Mouse (Mus musculus) liver, embryonic 16.5 days (tissue): Measurements from ENCODE around the gene Gnat1. TPM values are rescaled to one million over a fixed set of nuclear protein-coding genes. Genes with fewer than 3 reads are reported as not detected.

Source experiments
- ATAC-seq: fragments of 200-750 bp; cut with Nextera tagmentation; 2 replicates; pipeline ENCODE4 v1.8.0; 2017; ENCODE audit warnings: low read depth, mild to moderate bottlenecking, moderate number of reproducible peaks, moderate library complexity
- H3K27ac ChIP-seq: fragments of 300-500 bp; sonication (generic); 2 replicates; pipeline ENCODE4 v1.5.1; 2014; ENCODE audit warnings: mild to moderate bottlenecking, low read length
- H3K27me3 ChIP-seq: fragments of 300-500 bp; sonication (generic); 2 replicates; pipeline ENCODE4 v1.6.1; 2014; ENCODE audit warnings: low read depth, low read length, mixed read lengths; ENCODE audit not compliant: control insufficient read depth, insufficient read depth
- H3K36me3 ChIP-seq: fragments of 300-500 bp; sonication (generic); 2 replicates; pipeline ENCODE4 v1.6.1; 2014; ENCODE audit warnings: mild to moderate bottlenecking; ENCODE audit not compliant: control insufficient read depth, insufficient read depth
- H3K4me1 ChIP-seq: fragments of 300-500 bp; sonication (generic); 2 replicates; pipeline ENCODE4 v1.6.1; 2014; ENCODE audit warnings: low read depth, low read length, mixed read lengths; ENCODE audit not compliant: control insufficient read depth
- H3K4me2 ChIP-seq: fragments of 300-500 bp; sonication (generic); 2 replicates; pipeline ENCODE4 v1.6.1; 2014; ENCODE audit warnings: low read depth, low read length, mixed read lengths
- H3K4me3 ChIP-seq: fragments of 300-500 bp; sonication (generic); 2 replicates; pipeline ENCODE4 v1.5.1; 2014; ENCODE audit warnings: low read depth, mild to moderate bottlenecking, low read length
- H3K9ac ChIP-seq: fragments of 300-500 bp; sonication (generic); 2 replicates; pipeline ENCODE4 v1.6.1; 2014; ENCODE audit warnings: low read depth, low read length
- H3K9me3 ChIP-seq: fragments of 300-500 bp; sonication (generic); replicated peaks from 2 replicates; pipeline ENCODE4 v1.6.1; 2016; ENCODE audit warnings: low read length; ENCODE audit not compliant: control insufficient read depth
- WGBS: fragments of 180-500 bp; shearing (Covaris S2); extraction: QIAGEN DNeasy Blood & Tissue Kit; methylation state at CpG from one replicate; pipeline ENCODE4 v1.1.7; 2014; ENCODE audit not compliant: insufficient replicate concordance; 5-methylcytosine and 5-hydroxymethylcytosine counted together
- polyA plus RNA-seq: library from polyadenylated mRNA; unstranded; fragments of >200 nt; fragmentation: Nextera tagmentation; extraction: Ambion mirVana; gene quantifications from 2 replicates; pipeline ENCODE4 v1.2.1, GENCODE M21; 2015

Gene Gnat1
- polyA plus RNA-seq, 1 experiment from 2014 or later: 1.1 TPM

DNA sequence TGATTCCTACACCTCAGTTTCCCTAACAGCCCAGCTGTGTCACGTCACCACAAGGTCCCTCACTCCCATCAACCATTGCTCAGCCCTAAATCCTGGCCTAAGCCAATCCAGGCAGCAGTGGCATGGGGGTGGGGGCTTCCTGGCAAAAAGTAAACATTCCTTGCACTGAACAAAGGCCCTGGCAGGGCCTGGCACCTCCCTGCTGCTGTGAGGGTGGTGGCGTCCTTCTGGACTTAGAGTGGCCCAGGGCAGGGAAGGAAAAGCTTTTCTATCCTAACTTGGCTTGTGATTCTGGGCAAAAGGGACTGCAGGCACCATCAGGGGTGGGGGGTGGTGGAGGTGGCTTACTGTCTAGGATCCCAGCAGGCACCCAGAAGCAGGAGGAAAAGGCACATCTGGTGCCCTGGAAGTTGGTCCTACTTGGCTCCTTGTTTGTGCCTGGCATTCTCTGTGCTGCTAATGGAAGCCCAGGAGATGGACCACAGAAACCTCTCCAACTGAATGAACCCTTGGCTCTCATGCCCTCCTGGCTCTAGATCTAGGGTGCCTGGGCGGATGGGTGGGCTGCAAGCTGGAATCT, 23.2 kb upstream of the Gnat1 start:
- ATAC-seq: no peak
- peaks cover 29% of the 10 kb centered on the region for H3K27me3 ChIP-seq
- no peaks in the 10 kb centered on the region for H3K9me3 ChIP-seq
- no peak overlapping the region for H3K4me3 ChIP-seq
- no peak overlapping the region for H3K9ac ChIP-seq
- whole genome bisulfite sequencing: 63% methylated on average over 3 of the region's 3 CpGs
- no peaks in the 10 kb centered on the region for H3K4me1 ChIP-seq
- H3K36me3 ChIP-seq: no peaks in the 10 kb centered on the region
- no peak overlapping the region for H3K27ac ChIP-seq
- H3K4me2 ChIP-seq: no peak overlapping the region

DNA sequence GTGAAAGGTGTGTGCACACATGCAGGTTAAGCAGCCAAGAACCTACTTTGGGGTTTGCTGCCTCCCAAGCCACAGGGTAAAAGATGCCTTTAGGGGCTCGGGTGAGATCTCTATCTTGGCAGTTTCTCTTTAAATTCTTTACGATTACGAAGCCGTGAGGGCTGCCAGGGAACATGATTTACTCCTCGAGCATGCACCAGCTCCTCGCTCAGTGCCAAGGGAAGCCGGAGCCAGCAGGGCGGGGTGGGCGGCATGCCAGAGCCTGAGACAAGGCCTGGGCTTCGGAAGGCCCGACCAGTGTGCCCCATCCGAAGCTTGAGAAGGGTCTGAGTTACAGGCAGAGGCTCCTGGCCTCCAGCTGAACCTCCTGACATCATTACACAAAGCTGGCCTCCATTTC, 22.1 kb upstream of the Gnat1 start:
- ATAC-seq: no peak
- Histone ChIP-seq H3K9ac (no peak overlapping the region), H3K9me3 (no peaks in the 10 kb centered on the region), H3K36me3 (no peaks in the 10 kb centered on the region), H3K27ac (no peak overlapping the region), H3K4me3 (no peak overlapping the region), H3K27me3 (peaks cover 18% of the 10 kb centered on the region), H3K4me2 (no peak overlapping the region), H3K4me1 (no peaks in the 10 kb centered on the region)
- WGBS: 65% methylated on average over 12 of the region's 12 CpGs

DNA sequence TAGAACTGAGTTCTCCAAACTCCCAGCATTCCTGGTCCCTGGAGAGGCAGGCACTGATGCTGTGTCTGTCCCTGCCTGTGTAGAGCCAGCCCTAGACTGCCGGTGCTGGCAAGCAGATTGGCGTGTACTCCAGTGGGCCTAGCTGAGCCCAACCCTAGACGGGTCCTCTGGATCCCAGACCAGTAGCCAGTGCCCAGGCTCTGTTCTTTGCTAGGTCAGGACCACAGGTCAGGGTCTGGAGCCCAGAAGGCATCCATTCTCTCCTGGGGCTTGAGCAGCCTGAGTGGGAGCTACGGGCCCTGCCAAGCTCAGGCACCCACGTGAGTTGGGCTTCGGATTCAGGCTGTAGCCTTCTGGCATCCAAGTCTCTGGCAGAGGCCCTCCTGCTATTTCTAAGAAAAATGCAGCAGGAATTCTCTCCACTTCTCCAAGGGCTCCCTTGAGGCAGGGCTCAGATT, 20.6 kb upstream of the Gnat1 start:
- Histone ChIP-seq H3K9ac (no peak overlapping the region), H3K27ac (no peak overlapping the region), H3K36me3 (no peaks in the 10 kb centered on the region), H3K27me3 (peaks cover 3% of the 10 kb centered on the region), H3K4me2 (no peak overlapping the region), H3K9me3 (no peaks in the 10 kb centered on the region), H3K4me1 (no peaks in the 10 kb centered on the region), H3K4me3 (no peak overlapping the region)
- 61% methylated on average over 6 of the region's 6 CpGs for WGBS
- no peak for ATAC-seq

DNA sequence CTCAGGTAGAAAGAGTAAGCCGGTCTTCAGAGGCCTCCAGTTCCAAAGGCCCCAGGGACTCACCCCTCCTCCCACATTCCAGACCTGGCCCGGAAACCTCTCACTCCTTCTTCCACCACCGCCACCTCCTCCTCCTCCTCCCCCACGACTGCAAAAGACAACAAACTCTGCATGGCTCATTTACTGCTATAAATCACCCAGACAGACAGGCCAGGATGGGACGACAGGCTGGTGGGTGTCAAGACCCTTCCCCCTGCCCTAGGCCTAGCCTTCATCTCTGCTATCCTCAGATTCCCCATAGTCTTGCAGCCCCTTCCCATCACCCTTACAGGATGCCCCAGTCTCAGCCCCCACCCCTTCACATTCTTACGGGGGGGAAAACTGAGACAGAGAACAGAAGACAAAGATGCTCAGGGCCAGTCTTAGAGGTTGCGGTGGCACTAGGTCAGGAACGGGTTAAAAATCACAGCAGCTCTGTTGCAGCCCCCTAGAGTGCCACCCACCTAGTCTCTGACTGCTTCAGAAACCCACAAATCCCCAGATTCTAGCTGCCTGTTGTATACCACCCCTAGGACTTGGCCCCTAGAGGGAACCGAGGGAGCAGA, 20.0 kb upstream of the Gnat1 start:
- H3K4me1 ChIP-seq: no peaks in the 10 kb centered on the region
- no peak overlapping the region for H3K4me3 ChIP-seq
- H3K27ac ChIP-seq: no peak overlapping the region
- 31% methylated on average over 9 of the region's 9 CpGs for WGBS
- H3K9me3 ChIP-seq: no peaks in the 10 kb centered on the region
- ATAC-seq: no peak
- no peak overlapping the region for H3K9ac ChIP-seq
- no peaks in the 10 kb centered on the region; the same call in 1 of the 2 replicates for H3K27me3 ChIP-seq
- no peaks in the 10 kb centered on the region for H3K36me3 ChIP-seq
- no peak overlapping the region for H3K4me2 ChIP-seq

DNA sequence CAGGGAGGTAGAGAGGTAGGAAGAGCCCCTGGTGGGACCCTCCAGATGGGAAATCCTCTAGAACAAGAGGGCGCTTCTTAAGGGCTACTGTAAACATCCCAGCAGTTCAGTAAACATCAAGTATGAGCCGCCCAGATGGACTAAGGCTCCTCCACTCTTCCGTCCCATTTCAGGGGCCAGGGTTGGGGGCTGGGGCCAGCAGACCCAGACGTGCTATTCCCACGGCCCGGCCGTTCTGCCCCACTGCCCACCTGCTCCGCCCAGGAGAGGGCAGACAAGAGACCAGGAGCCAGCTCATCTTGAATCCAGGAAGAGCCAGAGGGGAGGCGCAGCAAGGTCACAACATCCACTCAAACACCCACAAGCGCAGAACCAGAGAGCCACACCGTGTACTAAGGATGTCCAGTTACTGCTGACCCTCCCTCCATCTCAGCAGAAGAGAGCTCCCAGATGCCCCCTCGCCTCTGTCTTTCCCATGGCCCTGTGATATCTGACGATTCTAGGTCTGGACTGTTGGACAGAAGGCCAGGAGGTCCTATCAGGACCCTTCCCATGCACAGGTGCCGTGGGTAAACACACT, 19.2 kb upstream of the Gnat1 start:
- Histone ChIP-seq H3K4me3 (no peak overlapping the region), H3K4me1 (no peaks in the 10 kb centered on the region), H3K4me2 (no peak overlapping the region), H3K9me3 (no peaks in the 10 kb centered on the region), H3K9ac (no peak overlapping the region), H3K27ac (no peak overlapping the region), H3K36me3 (no peaks in the 10 kb centered on the region), H3K27me3 (no peaks in the 10 kb centered on the region; the same call in 1 of the 2 replicates)
- 33% methylated on average over 14 of the region's 14 CpGs for WGBS
- ATAC-seq: no peak

DNA sequence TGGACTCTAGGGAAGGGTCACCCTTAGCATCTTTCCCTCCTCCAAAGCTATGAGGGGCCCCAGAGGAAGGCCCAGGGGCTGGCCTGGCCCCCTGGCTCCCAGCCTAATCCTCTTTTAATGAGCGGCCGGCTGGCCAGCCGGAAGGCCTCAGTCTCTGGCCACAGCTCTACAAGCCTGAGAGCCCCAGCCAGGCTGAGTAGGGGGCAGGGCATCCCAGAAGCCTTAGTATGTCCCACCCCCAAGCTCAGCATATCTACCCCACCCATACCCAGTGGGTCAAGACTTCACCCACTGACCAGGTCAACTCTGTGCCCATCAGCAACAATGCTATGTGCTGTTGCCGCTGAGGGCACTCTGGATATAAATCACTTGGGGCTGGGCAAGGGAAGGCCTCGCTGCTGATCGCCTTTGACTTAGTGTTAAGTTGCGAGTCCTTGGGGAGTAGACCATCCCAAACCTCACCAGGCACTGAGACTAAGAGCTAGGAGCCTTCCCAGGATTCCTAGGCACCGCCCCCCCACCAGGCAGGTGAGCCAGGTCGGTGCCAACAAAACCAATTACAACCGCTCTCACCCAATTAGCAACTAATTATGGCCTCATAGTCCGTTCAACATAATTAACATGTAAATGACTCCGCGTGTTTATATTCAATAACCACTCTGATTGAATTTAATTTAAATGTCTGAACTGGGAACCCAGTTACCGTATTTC, 18.5 kb upstream of the Gnat1 start:
- no peak overlapping the region for H3K4me2 ChIP-seq
- H3K9ac ChIP-seq: no peak overlapping the region
- H3K36me3 ChIP-seq: no peaks in the 10 kb centered on the region
- no peak overlapping the region for H3K4me3 ChIP-seq
- whole genome bisulfite sequencing: 63% methylated on average over 14 of the region's 14 CpGs
- no peaks in the 10 kb centered on the region; the same call in 1 of the 2 replicates for H3K27me3 ChIP-seq
- no peaks in the 10 kb centered on the region for H3K4me1 ChIP-seq
- H3K27ac ChIP-seq: no peak overlapping the region
- ATAC-seq: no peak
- no peaks in the 10 kb centered on the region for H3K9me3 ChIP-seq

DNA sequence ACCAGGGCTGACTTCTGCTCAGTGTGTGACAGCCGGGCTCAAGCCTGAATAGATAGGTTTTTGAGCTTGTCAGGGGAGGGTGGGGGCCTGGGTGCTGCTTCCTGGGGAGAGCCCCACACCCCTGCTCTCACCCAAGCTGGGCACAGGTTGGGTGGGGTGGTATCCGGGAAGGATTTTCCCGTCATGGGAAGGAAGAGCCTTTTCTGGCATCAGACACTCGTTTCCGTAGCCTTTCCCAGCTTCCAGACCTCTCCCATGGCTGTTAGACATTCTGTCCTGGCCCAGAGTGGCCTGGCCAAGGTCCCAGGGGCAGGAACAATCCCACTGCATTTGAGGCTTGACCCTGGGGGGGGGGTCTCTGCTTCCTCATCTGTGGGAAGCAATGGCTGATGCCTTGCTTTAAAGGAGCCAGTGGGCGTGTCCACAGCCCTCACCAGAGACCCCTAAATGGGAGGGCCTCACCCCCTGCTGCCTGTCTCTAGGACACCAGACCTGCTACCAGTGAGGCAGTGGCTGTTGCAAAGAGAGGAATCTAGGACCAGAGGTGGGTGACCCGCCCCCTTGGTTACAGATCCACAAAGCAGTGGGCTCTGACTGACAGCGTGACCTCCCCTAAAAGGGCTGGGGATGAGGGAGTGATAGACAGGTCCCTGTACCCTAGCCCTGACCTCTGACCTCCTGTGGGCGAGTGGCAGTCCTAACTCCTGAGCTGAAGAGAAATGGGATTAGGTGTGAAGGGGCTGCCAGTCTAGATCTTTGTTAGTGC, 17.5 kb upstream of the Gnat1 start:
- Histone ChIP-seq H3K27me3 (no peaks in the 10 kb centered on the region; the same call in 1 of the 2 replicates), H3K36me3 (no peaks in the 10 kb centered on the region), H3K4me3 (no peak overlapping the region), H3K27ac (no peak overlapping the region), H3K4me1 (no peaks in the 10 kb centered on the region), H3K9ac (no peak overlapping the region), H3K4me2 (no peak overlapping the region), H3K9me3 (no peaks in the 10 kb centered on the region)
- 41% methylated on average over 9 of the region's 9 CpGs for WGBS
- no peak for ATAC-seq

DNA sequence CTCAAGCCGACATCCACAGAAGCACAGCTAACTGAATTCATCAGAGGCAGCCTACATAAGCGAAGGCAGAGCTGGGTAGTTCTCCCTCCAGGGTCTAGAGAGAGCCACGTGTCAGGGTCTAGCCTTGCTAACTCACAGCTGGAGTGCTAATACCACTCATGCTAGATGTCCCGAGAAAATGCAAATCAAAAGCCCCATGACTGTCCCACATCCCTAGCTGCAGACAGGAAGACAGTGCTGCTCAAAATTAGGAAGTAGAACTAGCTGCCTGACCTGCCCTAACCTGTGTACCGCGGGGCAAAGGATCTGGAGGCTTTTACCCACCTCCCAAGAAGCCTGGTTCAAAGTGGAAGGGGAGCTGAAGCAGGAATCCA, 16.6 kb upstream of the Gnat1 start:
- Histone ChIP-seq H3K4me3 (no peak overlapping the region), H3K9me3 (no peaks in the 10 kb centered on the region), H3K4me2 (no peak overlapping the region), H3K36me3 (no peaks in the 10 kb centered on the region), H3K27ac (no peak overlapping the region), H3K4me1 (no peaks in the 10 kb centered on the region), H3K27me3 (no peaks in the 10 kb centered on the region; the same call in 1 of the 2 replicates), H3K9ac (no peak overlapping the region)
- 18% methylated on average over 6 of the region's 6 CpGs for WGBS
- ATAC-seq: no peak
